Mouse (Mus musculus) neural tube, embryonic 15.5 days (tissue): ENCODE measurements around the gene Erc2. TPM values are rescaled to one million over a fixed set of nuclear protein-coding genes. Genes with fewer than 3 reads are reported as not detected.

Experiments used
- ATAC-seq: fragments of 200-750 bp; cut with Nextera tagmentation; 2 replicates; pipeline ENCODE4 v1.8.0; 2017; ENCODE audit warnings: mild to moderate bottlenecking, moderate TSS enrichment, moderate library complexity; ENCODE audit not compliant: low FRiP score
- H3K27ac ChIP-seq: fragments of 300-500 bp; sonication (generic); replicated peaks from 2 replicates; pipeline ENCODE4 v1.5.1; 2015; ENCODE audit warnings: mild to moderate bottlenecking, inconsistent platforms
- H3K27me3 ChIP-seq: fragments of 300-500 bp; sonication (generic); replicated peaks from 2 replicates; pipeline ENCODE4 v1.6.1; 2015; ENCODE audit warnings: inconsistent platforms
- H3K36me3 ChIP-seq: fragments of 300-500 bp; sonication (generic); 2 replicates; pipeline ENCODE4 v1.6.1; 2015; ENCODE audit warnings: inconsistent platforms
- H3K4me1 ChIP-seq: fragments of 300-500 bp; sonication (generic); 2 replicates; pipeline ENCODE4 v1.6.1; 2015; ENCODE audit warnings: inconsistent platforms
- H3K4me2 ChIP-seq: fragments of 300-500 bp; sonication (generic); 2 replicates; pipeline ENCODE4 v1.6.1; 2015; ENCODE audit warnings: inconsistent platforms, mild to moderate bottlenecking, moderate library complexity
- H3K4me3 ChIP-seq: fragments of 300-500 bp; sonication (generic); replicated peaks from 2 replicates; pipeline ENCODE4 v1.5.1; 2015; ENCODE audit warnings: mild to moderate bottlenecking, inconsistent platforms
- H3K9ac ChIP-seq: fragments of 300-500 bp; sonication (generic); replicated peaks from 2 replicates; pipeline ENCODE4 v1.6.1; 2015; ENCODE audit warnings: mild to moderate bottlenecking, inconsistent platforms
- H3K9me3 ChIP-seq: fragments of 300-500 bp; sonication (generic); replicated peaks from 2 replicates; pipeline ENCODE4 v1.6.1; 2016; ENCODE audit warnings: inconsistent platforms
- WGBS: fragments of 180-500 bp; shearing (Covaris S2); methylation state at CpG from one replicate; pipeline ENCODE4 v1.1.7; 2015; ENCODE audit warnings: mixed read lengths; 5-methylcytosine and 5-hydroxymethylcytosine counted together
- polyA plus RNA-seq: library from polyadenylated mRNA; unstranded; fragments of >200 nt; fragmentation: Nextera tagmentation; extraction: Ambion mirVana; gene quantifications from 2 replicates; pipeline ENCODE4 v1.2.1, GENCODE M21; 2015

Gene Erc2
- polyA plus RNA-seq, 1 experiment from 2014 or later: 80.3 TPM

GRCm38 (mm10) chr14:28089636-28090443, 467.6 kb downstream of the Erc2 start:
- ATAC-seq: no peak
- Histone ChIP-seq H3K4me3 (no peak overlapping the region), H3K27me3 (no peaks in the 10 kb centered on the region), H3K9me3 (no peaks in the 10 kb centered on the region), H3K4me2 (no peak overlapping the region), H3K27ac (no peak overlapping the region), H3K36me3 (no peaks in the 10 kb centered on the region), H3K4me1 (no peaks in the 10 kb centered on the region), H3K9ac (no peak overlapping the region)
- WGBS: 52% methylated on average over 8 of the region's 8 CpGs

GRCm38 (mm10) chr14:28091367-28091766, 469.1 kb downstream of the Erc2 start:
- H3K27ac ChIP-seq: no peak overlapping the region
- ATAC-seq: no peak
- 77% methylated on average over 1 of the region's 1 CpGs for WGBS

DNA sequence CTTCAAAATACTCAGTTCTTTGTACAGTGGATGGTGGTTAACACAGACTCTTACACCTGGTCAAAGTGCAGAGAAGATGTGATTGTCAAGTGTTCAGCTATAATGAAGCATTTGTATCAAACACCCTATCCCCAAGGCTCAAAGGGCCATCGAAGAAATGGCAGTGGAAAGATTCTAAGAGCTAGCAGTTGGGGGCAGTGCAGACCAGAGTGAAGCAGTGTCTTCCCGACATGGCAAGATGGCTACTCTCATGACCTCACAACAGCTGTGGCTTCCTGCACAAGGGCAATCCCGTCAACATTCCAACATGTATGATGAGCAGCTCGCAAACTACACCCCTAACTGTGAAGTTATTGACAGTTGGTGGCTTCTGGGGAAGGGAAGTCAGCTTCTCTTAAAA, 471.0 kb downstream of the Erc2 start:
- Histone ChIP-seq H3K27ac (no peak overlapping the region), H3K4me1 (no peaks in the 10 kb centered on the region), H3K4me3 (no peak overlapping the region), H3K27me3 (no peaks in the 10 kb centered on the region), H3K9ac (no peak overlapping the region), H3K9me3 (no peaks in the 10 kb centered on the region), H3K36me3 (no peaks in the 10 kb centered on the region), H3K4me2 (no peak overlapping the region)
- 70% methylated on average over 4 of the region's 4 CpGs for WGBS
- no peak for ATAC-seq

More at GRCm38 (mm10) chr14:28091367-28091766, 469.1 kb downstream of the Erc2 start:
- H3K4me1 ChIP-seq: no peaks in the 10 kb centered on the region
- no peak overlapping the region for H3K9ac ChIP-seq
- H3K9me3 ChIP-seq: no peaks in the 10 kb centered on the region
- H3K4me3 ChIP-seq: no peak overlapping the region
- no peaks in the 10 kb centered on the region for H3K27me3 ChIP-seq
- no peak overlapping the region for H3K4me2 ChIP-seq
- no peaks in the 10 kb centered on the region for H3K36me3 ChIP-seq

DNA sequence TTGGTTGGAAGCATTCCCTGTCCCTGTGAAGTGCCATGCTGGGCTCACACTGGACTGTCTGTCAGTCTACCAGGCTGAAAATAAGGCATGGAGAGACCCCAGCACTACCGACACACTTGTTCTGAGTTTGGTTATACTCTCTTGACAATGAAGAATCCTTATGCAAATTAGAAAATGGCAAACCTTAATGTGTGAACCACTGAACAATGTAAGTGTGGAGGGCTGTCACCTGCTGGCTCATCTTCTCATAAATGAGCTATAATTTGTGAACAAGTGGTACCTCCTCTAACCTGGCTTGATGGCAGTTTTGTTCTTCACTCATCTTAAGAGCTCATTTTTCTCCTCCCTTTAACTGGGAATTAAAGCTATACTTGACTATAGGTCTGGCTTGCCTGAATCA, 471.7 kb downstream of the Erc2 start:
- no peak for ATAC-seq

DNA sequence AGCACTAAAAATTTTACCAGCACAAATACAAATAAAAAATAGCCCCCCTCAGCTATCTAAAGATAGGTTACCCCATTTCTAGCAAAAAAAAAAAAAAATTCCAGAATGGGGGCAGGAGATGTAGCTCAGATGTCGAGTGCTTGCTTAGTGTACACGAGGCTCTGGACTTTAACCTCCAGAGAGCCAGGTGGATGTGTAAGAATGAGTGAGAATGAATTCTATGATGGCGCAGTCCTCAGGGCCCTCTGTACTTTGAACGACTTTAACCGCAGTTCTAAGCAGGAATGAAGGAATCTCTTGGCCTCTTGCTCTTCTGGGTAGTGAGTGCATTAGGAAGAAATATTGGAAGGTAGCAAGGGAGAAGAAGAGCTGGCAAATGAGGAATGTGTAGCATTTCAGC, 476.9 kb downstream of the Erc2 start:
- H3K36me3 ChIP-seq: no peaks in the 10 kb centered on the region
- H3K4me3 ChIP-seq: no peak overlapping the region
- no peak for ATAC-seq
- no peak overlapping the region for H3K4me2 ChIP-seq
- H3K9ac ChIP-seq: no peak overlapping the region
- no peaks in the 10 kb centered on the region for H3K4me1 ChIP-seq
- 86% methylated on average over 5 of the region's 5 CpGs for WGBS
- H3K9me3 ChIP-seq: no peaks in the 10 kb centered on the region
- no peaks in the 10 kb centered on the region for H3K27me3 ChIP-seq
- H3K27ac ChIP-seq: no peak overlapping the region

More for the DNA sequence above, 471.7 kb downstream of the Erc2 start:
- Histone ChIP-seq H3K4me1 (no peaks in the 10 kb centered on the region), H3K9ac (no peak overlapping the region), H3K4me3 (no peak overlapping the region), H3K27ac (no peak overlapping the region), H3K4me2 (no peak overlapping the region), H3K36me3 (no peaks in the 10 kb centered on the region), H3K9me3 (no peaks in the 10 kb centered on the region), H3K27me3 (no peaks in the 10 kb centered on the region)
- 92% methylated on average over 1 of the region's 1 CpGs for WGBS

GRCm38 (mm10) chr14:28113121-28113520, 490.9 kb downstream of the Erc2 start:
- WGBS: 91% methylated on average over 2 of the region's 2 CpGs
- H3K4me3 ChIP-seq: no peak overlapping the region
- no peaks in the 10 kb centered on the region for H3K27me3 ChIP-seq
- no peak overlapping the region for H3K4me2 ChIP-seq
- no peak overlapping the region for H3K27ac ChIP-seq
- H3K36me3 ChIP-seq: no peaks in the 10 kb centered on the region
- H3K4me1 ChIP-seq: no peaks in the 10 kb centered on the region
- no peak for ATAC-seq
- H3K9me3 ChIP-seq: no peaks in the 10 kb centered on the region
- H3K9ac ChIP-seq: no peak overlapping the region

DNA sequence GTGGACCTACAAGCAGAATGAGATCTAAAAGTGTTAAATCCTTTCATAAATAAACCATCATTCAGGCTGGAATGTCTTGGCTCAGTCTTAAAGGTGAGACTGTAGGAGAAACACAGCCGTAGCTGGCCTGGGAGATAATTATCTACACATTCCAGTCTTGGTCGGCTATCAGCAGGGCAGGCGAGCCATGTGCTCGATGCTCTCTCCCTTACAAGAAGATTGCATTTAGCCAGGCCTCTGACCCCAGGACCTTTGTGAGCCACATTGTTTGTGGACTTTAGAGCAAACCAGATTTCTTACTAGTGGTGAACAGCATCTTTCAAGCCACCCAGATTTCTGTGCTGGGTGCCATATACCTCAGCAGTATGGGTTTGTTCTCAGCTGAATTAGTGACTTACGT, 498.6 kb downstream of the Erc2 start:
- no peaks in the 10 kb centered on the region for H3K9me3 ChIP-seq
- 83% methylated on average over 5 of the region's 5 CpGs for WGBS
- no peak for ATAC-seq
- no peak overlapping the region for H3K27ac ChIP-seq
- H3K4me1 ChIP-seq: no peaks in the 10 kb centered on the region
- no peak overlapping the region for H3K4me2 ChIP-seq
- H3K4me3 ChIP-seq: no peak overlapping the region
- H3K27me3 ChIP-seq: no peaks in the 10 kb centered on the region
- H3K36me3 ChIP-seq: 0 out of 2 replicates have a peak, but pooled peaks cover 4% of the 10 kb centered on the region
- no peak overlapping the region for H3K9ac ChIP-seq

DNA sequence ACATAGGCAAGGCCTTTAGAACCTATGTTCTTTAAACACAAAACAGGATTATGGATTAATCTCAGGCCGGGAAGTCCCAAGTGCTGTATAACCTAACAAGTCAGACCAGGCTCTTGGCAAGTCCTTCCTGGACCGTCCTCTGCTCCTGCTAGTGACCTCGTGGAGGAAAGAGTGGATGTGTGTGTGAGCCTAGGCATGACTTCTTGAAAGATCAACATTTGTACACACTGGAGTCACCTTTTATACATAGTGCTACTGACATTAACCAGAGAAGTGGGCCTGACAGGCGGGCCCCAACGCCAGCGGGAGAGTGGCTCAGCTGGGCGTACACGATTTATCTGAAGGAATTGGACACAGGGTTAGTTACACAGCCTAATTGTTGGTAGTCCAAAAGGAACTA, 504.6 kb downstream of the Erc2 start:
- Histone ChIP-seq H3K4me3 (no peak overlapping the region), H3K9me3 (no peaks in the 10 kb centered on the region), H3K36me3 (no peaks in the 10 kb centered on the region), H3K4me2 (no peak overlapping the region), H3K9ac (no peak overlapping the region), H3K27me3 (no peaks in the 10 kb centered on the region), H3K4me1 (no peaks in the 10 kb centered on the region), H3K27ac (no peak overlapping the region)
- WGBS: 91% methylated on average over 8 of the region's 8 CpGs
- no peak for ATAC-seq

GRCm38 (mm10) chr14:28128999-28129398, 506.8 kb downstream of the Erc2 start:
- WGBS: 83% methylated on average over 3 of the region's 3 CpGs
- Histone ChIP-seq H3K4me1 (no peaks in the 10 kb centered on the region), H3K4me2 (no peak overlapping the region), H3K9ac (no peak overlapping the region), H3K9me3 (no peaks in the 10 kb centered on the region), H3K27me3 (no peaks in the 10 kb centered on the region), H3K4me3 (no peak overlapping the region), H3K27ac (no peak overlapping the region), H3K36me3 (no peaks in the 10 kb centered on the region)
- ATAC-seq: no peak

GRCm38 (mm10) chr14:28143998-28144397, 521.8 kb downstream of the Erc2 start:
- H3K36me3 ChIP-seq: no peaks in the 10 kb centered on the region
- no peak overlapping the region for H3K27ac ChIP-seq
- H3K4me2 ChIP-seq: no peak overlapping the region
- no peaks in the 10 kb centered on the region for H3K4me1 ChIP-seq
- no peaks in the 10 kb centered on the region for H3K27me3 ChIP-seq
- H3K9me3 ChIP-seq: no peaks in the 10 kb centered on the region
- H3K9ac ChIP-seq: no peak overlapping the region
- ATAC-seq: no peak
- 86% methylated on average over 2 of the region's 2 CpGs for WGBS
- no peak overlapping the region for H3K4me3 ChIP-seq

GRCm38 (mm10) chr14:28147201-28147600, 525.0 kb downstream of the Erc2 start:
- WGBS: 55% methylated on average over 5 of the region's 5 CpGs
- Histone ChIP-seq H3K9ac (no peak overlapping the region), H3K9me3 (no peaks in the 10 kb centered on the region), H3K4me2 (no peak overlapping the region), H3K4me3 (no peak overlapping the region), H3K4me1 (no peaks in the 10 kb centered on the region), H3K36me3 (no peaks in the 10 kb centered on the region), H3K27me3 (no peaks in the 10 kb centered on the region), H3K27ac (no peak overlapping the region)
- no peak for ATAC-seq

GRCm38 (mm10) chr14:28150942-28151341, 528.7 kb downstream of the Erc2 start:
- H3K4me2 ChIP-seq: no peak overlapping the region
- no peak overlapping the region for H3K9ac ChIP-seq
- H3K4me1 ChIP-seq: no peaks in the 10 kb centered on the region
- no peaks in the 10 kb centered on the region for H3K9me3 ChIP-seq
- no peaks in the 10 kb centered on the region for H3K27me3 ChIP-seq
- ATAC-seq: no peak
- 93% methylated on average over 3 of the region's 3 CpGs for WGBS
- no peak overlapping the region for H3K4me3 ChIP-seq
- no peak overlapping the region for H3K27ac ChIP-seq
- H3K36me3 ChIP-seq: no peaks in the 10 kb centered on the region
